Mouse (Mus musculus) small intestine, adult 2 months (tissue): ENCODE results near the gene Sys1.

Experiments used
- CTCF ChIP-seq: fragments of 200-500 bp; IDR thresholded peaks from 2 replicates; pipeline ENCODE4 v1.5.1; 2012; ENCODE audit warnings: low read depth, mild to moderate bottlenecking, control low read depth, inconsistent platforms, low read length, moderate library complexity, mixed read lengths; ENCODE audit not compliant: insufficient replicate concordance, insufficient read length; ENCODE audit errors: extremely low read depth
- POLR2A ChIP-seq: fragments of 200-500 bp; IDR thresholded peaks from 2 replicates; pipeline ENCODE4 v1.6.1; 2012; ENCODE audit warnings: low read depth, mild to moderate bottlenecking, control low read depth, inconsistent platforms, low read length, moderate library complexity

DNA sequence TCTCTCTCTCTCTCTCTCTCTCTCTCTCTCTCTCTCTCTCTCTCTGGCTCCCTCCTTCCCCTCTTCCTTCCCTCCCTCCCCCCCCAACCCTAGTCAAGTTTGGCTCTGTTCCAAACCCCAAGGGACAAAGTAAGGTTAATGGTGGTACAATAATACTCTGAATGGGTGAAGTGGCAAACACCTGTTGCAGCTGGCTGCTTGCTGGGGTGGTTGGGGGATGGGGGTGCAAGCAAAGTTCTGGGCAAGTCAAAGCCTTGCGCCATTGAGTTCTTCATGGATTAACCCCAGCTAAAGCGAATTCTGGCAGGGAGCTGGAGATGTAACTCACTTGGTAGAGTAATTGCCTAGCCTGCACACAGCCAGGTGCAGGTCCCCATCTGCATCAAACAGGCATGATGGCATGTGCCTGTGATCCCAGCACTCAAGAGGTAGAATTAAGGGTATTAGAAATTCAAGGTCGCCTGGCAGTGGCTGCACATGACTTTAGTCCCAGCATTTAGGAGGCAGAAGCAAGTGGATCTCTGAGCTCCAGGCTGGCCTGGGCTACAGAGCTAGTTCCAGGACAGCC, 38.4 kb upstream of the Sys1 start:
- no peak for TF ChIP-seq POLR2A
- no peak for TF ChIP-seq CTCF
